Comparison of ENCODE assay signal across 8 mouse cellular contexts in genomic region chr11:11820251-11820650, GRCm38 (mm10). TPM values are rescaled to one million over a fixed set of nuclear protein-coding genes. Genes with fewer than 3 reads are reported as not detected.
DNase-seq lines count a peak whose midpoint lies in the region; ATAC-seq lines count a peak whose summit lies in the region.

No protein-coding gene starts in this region.

- 4% methylated on average over 2 of the region's 2 CpGs for WGBS in hindbrain, embryonic 15.5 days

- no peaks in the 10 kb centered on the region for H3K9me3 ChIP-seq in hindbrain, embryonic 15.5 days

- H3K27ac ChIP-seq in hindbrain, embryonic 15.5 days (replicated peaks) = no peak overlapping the region; the same call in 1 of the 2 replicates

- no peaks in the 10 kb centered on the region for H3K27me3 ChIP-seq in hindbrain, embryonic 15.5 days

- ATAC-seq in hindbrain, embryonic 15.5 days (ENCODE audit: low FRiP score, low read depth) = peak; percentile 65

- H3K36me3 ChIP-seq in hindbrain, embryonic 15.5 days = no peaks in the 10 kb centered on the region

- H3K4me3 ChIP-seq in hindbrain, embryonic 15.5 days = no peak overlapping the region

- peak; percentile 95 for DNase-seq in ZHBTc4 (ENCODE audit: low read depth, low spot score)
- peak; percentile 48 to 74 for DNase-seq in cerebellum, postnatal 36 days
- peak; percentile 67 to 91 for DNase-seq in frontal cortex, postnatal 36 days (ENCODE audit: low spot score in 2 of 2)
- peak; percentile 41 to 74 for DNase-seq in layer of hippocampus, postnatal 25 days (ENCODE audit: extremely low spot score in 1 of 2, low spot score in 1 of 2)
- DNase-seq in lung, postnatal 10 days = peak; percentile 90
- peak; percentile 88 for DNase-seq in retina, postnatal 7 days (ENCODE audit: low read depth, low spot score)
- DNase-seq in urinary bladder, postnatal 4 days (ENCODE audit: low spot score in 2 of 2) = peak; percentile 66 to 78

- no peak overlapping the region for H3K9ac ChIP-seq in hindbrain, embryonic 15.5 days

- no peak overlapping the region for H3K4me2 ChIP-seq in hindbrain, embryonic 15.5 days

- H3K4me1 ChIP-seq in hindbrain, embryonic 15.5 days (replicated peaks) = peaks cover 35% of the 10 kb centered on the region

RNA-seq across cellular contexts. Expression of gene Fignl1, which starts 11.5 kb away (rescaled TPM):
- polyA plus RNA-seq in hindbrain, embryonic 15.5 days (2015; fragmentation: Nextera tagmentation; extraction: Ambion mirVana) = 12.0 and 14.5 TPM in 2 replicates
- total RNA-seq in layer of hippocampus, postnatal 25 days (2021) = 1 to 10 TPM; 1.1 to 2.6 TPM
